Mouse (Mus musculus) left cerebral cortex, postnatal 10 days (tissue): ENCODE measurements around the gene Letm1. TPM values are rescaled to one million over a fixed set of nuclear protein-coding genes. Genes with fewer than 3 reads are reported as not detected.
A peak's percentile ranks its signal among the peaks of the same experiment; 100 is the strongest.

Experiments
- DNase-seq, 2 experiments: peaks; one replicate each; pipeline ENCODE4 v3.0.0; 2021 to 2022; ENCODE audit warnings: low spot score in 2 of 2, mixed read lengths in 1 of 2; ENCODE audit errors: extremely low spot score in 1 of 2
- intact Hi-C: fragments of 180-260 bp; cut with DNase I; formaldehyde crosslinking; loops from one replicate; pipeline ENCODE4 v1.15.1; 2025
- total RNA-seq, 2 experiments: library from RNA; stranded (reverse); gene quantifications; 2 replicates each; pipeline ENCODE4 v1.2.3; 2021

Gene Letm1
- total RNA-seq = 100 to 1,000 TPM in 1 of 2 experiments, 10 to 100 TPM in 1; 99.6 to 113 TPM

DNA sequence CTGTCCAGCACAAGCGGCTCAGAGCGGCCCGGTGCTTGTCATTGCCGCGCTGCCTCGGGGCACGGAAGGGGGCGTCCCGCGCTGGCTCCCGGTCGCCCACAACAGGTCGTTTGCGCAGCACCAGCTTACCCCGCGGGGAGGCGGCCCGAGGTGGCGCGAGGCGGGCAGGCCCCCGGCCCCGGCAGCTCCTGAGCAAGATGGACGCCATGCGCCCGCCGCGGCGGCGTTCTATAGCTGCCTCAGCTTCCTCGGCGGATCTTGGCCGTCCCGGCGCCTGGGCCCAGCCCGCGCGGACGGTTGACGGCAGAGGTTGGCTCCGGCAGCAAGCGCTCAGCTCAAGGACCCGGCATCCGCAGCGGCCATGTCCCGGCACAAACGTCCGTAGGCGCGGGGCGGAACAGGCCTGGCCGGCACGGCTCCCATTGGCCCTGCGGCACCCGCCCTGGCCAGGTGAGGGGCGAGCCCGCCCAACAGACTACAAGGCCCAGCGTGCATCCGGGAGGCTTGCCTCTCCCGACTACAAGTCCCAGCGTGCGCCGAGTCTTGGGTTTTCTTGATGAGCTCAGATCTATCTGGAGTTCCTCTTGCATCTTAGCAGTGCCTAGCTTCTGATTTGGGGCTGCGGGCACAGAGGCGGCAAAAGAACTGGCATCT lies at the start of gene Letm1:
Gene Letm1, minus strand, starts transcription at position 473 of the 654 bp plus-strand sequence.
- intact Hi-C loops = loop anchor here (5.0 kb wide), 1 partner anchor 35 kb away; no protein-coding TSS in a partner anchor
- DNase-seq = peak; percentile 94 to 96

DNA sequence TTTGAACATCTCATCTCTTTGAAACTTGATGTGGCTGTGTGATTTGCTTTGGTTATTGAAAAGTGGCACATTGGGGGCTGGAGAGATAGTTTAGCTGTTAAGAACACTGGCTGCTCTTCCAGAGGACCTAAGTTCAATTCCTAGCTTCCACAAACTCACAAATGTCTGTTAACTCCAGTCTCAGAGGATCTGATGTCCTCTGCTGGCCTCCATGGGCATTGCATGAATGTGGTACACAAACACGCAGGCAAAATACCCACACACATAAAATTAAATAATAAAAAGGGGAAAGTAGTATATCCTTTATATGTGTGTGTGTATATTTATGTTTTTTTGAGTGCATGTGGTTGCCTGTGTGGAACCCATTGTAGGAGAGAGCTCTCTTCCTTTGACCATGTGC lies 48.2 kb upstream of the Letm1 start:
- intact Hi-C loops = no loop called here

DNA sequence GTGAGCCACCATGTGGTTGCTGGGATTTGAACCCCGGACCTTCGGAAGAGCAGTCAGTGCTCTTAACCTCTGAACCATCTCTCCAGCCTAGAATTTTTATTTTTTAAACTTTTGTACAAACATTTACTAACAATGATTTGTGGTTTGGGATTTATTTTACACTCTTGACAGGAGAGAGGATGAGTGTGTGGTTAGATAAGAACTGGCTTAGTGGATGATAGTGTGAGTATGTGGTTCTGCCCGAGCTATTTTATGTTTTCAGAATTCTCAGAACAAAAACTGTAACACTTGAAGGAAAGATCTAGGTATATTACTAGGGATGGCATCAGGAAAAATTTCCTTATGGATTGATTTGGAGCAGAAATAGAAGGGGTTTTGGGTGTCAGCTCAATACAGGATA lies 47.3 kb upstream of the Letm1 start:
- DNase-seq = no peak
- intact Hi-C loops = no loop called here

More for the DNA sequence above, 48.2 kb upstream of the Letm1 start:
- no peak for DNase-seq

DNA sequence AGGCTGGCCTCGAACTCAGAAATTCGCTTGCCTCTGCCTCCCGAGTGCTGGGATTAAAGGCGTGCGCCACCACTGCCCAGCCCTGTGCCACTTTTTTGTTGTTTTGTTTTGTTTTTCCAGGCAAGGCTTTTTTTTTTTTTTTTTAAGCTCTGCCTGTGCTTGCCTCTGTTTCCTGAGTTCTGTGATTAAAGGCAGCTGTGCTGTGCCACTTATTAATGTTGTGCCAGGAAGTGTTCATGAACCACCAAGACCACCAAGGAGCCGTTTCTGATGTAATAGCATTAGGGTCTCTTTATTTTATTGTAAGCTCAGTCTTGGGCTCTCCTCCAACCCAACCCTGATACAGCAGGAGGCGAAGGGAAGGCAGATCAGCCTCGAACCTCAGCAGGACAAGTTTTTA lies 45.5 kb upstream of the Letm1 start:
- intact Hi-C loops = no loop called here
- no peak for DNase-seq

DNA sequence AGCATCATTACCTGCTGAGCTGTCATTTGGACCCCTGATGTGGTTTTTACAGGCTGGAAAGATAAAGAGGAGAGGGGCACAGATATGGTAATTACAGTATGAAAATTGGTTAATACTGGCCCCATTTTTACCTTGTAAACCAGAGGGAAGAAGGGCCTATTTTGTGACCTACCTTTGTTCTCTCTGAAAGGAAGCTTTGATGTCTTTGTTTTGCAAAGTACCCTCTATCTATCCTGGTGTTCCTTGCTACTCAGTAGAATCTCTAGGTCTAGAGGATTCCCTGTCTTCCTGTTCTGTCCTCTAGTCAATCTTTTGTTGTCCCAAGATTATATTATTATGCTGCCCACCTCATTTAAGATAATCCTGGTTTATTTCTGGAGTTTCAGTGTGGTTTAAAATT lies 43.4 kb upstream of the Letm1 start:
- DNase-seq = no peak
- intact Hi-C loops = no loop called here

DNA sequence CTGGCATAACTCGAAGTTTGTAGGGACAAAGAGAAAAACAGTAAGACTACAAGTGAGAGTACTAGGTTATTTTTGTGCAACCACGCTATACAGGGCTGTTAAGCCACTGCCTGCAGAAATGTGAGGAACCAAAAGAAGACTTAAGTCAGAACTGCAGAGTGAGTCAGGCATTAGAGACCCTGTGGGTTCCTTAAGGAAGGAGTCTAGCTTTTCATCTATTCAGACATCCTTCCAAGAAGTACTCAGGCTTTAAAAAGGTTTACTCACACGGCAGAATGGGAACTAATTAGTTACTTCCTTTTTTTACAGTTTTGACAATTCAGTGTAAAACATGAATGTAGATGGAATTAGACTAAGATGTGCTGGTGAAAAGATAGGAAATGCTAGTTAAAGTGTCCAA lies 39.8 kb upstream of the Letm1 start:
- intact Hi-C loops = loop anchor here (5.0 kb wide), 1 partner anchor 35 kb away; no protein-coding TSS in a partner anchor
- no peak for DNase-seq

DNA sequence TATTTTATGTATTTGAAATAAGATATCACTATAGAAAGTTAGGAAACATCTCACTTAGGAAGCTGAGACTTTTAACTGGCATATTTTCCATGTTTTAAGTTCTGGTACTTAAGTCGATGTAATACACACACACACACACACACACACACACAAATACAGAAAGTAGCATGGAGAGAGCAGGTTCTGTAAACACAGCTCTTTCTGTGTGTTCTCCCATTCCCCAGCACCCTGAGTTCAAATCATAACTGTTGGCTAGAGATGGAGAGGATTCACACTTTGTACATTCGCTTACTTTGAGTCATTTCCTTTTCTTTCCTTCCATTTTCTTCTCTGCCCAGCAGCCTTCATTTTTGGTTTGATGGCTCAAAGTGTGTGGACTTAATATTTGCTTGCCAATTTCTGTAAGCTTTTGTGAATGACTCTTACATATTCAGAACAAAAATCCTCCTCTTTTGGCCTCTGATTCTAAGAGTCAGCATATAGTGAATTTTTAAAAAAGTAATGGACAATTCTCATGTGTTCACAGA lies 39.3 kb upstream of the Letm1 start:
- intact Hi-C loops = loop anchor here (5.0 kb wide), 1 partner anchor 35 kb away; no protein-coding TSS in a partner anchor

DNA sequence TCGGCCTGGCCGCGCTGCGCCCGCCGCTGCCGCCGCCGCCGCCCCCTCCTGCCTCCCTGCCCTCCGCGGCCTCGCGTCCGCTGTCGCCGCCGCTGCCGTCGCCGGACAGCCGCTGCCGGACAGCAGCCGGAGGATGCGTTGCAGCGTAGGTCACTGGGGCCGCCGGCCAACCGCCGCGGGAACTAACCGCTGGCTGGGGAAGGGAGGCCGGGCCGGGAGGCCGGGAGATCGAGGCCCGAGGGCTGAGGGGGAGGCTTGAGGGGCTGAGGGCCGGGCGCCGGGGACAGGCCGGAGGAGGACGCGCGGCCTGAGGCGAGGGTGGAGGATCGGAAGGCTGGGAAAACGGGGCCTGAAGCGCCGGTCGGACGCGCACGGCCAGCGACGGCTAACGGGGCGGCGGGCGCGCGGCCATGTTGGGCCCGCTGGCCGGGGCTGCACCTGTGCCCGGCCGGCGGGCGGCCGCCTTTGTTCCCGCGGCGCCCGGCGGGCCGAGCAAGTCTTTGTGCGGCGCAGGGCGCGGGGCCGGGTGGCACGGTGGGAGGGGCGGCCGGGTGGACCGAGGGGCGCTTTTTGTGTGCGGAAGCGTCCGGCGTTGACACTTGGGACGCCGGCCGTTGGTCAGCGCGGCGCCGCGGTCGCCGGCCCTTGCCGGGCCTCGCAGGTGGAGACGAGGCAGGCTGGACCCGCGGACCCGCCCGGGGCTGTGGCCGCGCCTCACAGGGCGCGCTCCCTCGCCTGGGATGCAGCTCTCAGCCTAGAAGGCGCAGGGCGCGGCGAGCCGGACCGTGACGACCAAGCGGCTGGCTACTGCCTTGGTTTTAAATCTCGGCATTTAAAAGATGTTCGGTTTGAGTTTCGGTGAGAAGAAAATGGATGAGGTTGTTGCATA lies 38.4 kb upstream of the Letm1 start:
- DNase-seq = peak; percentile 39 to 77

More for the DNA sequence above, 39.3 kb upstream of the Letm1 start:
- no peak for DNase-seq

DNA sequence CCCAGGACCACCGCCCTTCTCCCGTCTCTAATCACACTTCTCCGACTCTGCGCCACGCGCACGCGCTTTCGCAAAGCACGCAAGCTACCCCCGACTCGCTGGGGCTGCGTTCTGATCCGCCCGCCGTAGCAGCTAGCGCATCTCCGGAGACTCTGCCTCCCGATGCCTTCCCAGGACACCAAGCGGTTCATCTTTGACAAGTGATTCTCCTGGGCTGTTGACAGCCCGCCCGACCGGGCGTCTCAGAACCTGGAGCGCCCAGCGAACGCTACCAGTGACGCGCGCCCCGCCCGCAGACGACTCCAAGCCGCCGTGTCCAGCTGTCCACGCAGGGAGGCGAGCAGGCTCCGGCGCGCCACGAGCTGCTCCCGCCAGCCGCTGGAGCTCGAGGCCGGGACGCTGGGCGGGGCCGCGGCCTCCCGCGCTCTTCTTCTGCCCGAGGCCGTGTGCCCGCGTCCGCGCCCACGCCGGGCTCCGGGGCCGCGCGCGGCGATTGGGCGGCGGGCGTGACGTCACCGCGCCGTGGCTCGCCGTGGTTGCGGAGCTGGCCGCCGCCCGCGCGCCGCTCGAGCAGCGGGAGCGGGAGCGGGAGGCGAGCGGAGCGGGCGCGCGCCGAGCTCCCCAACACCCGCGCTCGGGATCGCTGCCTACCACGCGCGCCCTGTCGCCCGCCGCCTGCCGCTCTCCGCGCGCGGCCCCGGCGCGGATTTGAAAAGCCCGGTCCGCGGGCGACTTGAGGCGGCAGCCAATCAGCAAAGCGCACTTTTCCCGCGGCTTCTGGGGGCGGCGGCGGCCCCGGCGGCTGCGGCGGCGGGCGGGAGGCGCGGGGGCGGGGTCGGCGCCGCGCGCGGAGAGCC lies 37.5 kb upstream of the Letm1 start, which contains the start of gene Nsd2:
Gene Nsd2, plus strand, starts transcription at position 850 of the 857 bp plus-strand sequence.
- intact Hi-C loops = loop anchor here (5.0 kb wide), 2 partner anchors 37 to 38 kb away; partner anchors contain the start of gene Letm1
- DNase-seq = peak; percentile 89 to 95

More for the DNA sequence above, 38.4 kb upstream of the Letm1 start:
- intact Hi-C loops = loop anchor here (5.0 kb wide), 1 partner anchor 36 kb away; no protein-coding TSS in a partner anchor

DNA sequence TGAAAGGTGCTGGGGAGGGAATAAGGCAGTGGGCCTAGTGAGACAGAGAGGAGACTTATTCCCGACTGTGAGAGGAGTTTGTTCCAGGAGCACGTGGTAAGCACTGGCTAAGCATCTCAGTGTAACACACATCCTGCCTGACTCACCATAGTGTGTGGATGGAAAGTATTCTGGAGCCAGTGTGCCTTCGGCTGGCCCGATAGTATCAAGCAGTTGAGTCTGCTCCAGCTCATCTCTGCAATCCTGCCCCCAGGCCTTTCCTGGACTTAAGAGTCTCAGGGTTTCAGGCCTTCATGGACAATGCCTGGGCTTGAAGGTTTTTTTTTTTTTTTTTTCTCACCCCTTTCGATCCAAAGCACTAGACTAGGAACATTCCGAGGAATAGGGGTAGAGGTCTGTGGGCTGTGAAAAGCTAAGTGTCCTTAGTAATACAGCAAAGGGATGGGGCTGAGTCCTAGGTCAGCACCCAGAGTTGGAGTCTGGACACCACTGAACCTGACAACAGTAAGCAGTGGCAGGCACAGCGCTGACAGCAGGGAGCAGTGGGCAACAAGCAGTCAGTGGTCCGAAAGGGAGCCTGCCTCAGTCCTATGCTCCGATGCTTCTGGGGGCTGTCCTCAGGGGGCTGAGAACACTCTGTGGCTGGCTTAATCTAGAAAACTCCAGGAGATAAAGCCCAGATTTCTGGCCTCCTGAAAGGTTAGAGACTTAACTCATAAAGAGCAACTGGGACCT lies 36.7 kb upstream of the Letm1 start:
- peak; percentile 13 to 31 for DNase-seq
- intact Hi-C loops = loop anchor here (5.0 kb wide), 1 partner anchor 37 kb away; the partner anchor contains the start of gene Letm1

DNA sequence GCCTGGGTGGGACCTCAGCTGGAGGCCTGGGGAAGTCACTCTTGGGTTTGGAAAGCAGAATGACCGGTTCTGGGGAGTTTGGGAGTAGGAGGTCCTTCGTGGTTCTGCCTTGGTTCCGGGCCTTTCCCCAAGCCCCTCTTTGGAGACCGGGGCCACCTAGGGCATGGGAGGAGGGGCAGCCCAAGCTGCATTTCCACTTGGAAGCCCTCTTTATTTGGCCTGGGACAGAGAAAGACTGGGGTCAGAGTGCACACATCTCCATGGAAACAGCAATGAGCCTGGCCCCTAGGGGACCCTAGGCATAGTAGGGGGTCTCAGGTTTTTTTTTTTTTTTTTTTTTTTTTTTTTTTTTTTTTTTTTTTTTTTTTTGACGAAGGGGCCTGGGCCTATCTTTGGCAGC lies 35.5 kb upstream of the Letm1 start:
- intact Hi-C loops = loop anchor here (5.0 kb wide), 1 partner anchor 36 kb away; the partner anchor contains the start of gene Letm1
- peak in 1 of 2 experiments; percentile 20 for DNase-seq

DNA sequence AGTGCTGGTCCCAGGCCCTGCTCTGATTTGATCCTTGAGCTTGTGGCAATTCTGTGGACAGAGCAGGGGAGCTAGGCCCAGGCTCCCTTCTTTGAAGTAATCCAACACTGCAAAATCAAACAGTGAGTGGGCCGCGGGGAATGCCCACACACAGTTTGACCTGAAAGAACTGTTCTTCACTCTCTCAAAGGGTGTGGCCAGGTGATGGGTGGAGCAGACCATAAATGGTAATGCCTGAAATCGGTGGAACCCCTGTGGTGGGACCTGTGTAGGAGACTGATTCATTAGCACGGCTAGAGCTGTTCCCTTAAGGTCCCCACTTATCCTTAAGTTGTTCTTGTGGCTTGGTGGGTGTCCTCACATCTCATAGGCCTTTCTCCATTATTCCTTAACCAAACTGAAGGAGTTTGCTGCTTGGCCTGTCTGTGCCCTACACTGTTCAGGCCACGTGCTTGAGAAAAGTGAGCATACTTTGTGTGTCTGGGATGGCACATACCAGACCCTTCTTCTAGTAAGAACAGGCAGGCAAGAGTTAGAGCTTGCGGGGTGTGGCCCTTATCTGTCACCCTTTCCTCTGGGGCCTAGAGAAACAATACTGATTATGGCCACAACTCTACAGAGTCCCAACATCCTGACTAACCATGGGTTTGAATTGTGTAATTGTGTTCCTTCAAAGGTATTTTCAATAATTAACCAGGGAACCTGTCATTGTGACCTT lies 33.5 kb upstream of the Letm1 start:
- DNase-seq = no peak
- intact Hi-C loops = loop anchor here (5.0 kb wide), 1 partner anchor 34 kb away; the partner anchor contains the start of gene Letm1

DNA sequence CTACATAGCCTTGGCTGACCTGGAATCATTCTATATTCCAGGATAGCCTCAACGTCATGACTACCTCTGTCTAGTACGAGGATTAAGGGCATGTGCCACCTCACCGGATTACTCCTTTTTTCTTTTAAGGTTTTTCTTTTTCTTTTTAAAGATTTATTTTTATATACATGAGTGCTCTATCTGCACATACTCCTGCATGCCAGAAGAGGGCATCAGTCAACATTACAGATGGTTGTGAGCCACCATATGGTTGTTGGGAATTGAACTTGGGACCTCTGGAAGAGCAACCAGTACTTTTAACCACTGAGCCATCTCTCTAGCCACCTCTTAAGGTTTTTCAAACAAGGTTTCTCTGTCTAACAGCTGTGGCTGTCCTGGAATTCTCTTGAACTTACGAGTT lies 28.9 kb upstream of the Letm1 start:
- no peak for DNase-seq
- intact Hi-C loops = no loop called here

DNA sequence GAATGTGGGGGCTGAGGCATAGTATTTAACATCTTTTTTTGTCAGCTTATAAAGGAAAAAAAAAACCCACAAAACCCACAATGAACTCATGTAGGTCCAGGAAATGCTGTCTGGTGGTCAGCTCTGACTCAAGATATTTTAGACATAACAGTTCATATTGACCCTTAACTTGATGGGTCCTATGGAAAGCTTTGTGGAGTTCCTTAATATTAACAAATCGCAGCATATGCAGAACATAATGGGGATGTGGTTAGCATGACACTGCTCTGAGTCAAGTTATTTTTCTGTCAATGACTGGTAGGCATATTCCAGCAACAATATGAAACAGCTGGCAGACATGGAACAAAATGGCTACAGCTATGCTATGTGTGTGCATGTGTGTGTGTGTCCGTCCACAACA lies 20.7 kb upstream of the Letm1 start:
- intact Hi-C loops = no loop called here

DNA sequence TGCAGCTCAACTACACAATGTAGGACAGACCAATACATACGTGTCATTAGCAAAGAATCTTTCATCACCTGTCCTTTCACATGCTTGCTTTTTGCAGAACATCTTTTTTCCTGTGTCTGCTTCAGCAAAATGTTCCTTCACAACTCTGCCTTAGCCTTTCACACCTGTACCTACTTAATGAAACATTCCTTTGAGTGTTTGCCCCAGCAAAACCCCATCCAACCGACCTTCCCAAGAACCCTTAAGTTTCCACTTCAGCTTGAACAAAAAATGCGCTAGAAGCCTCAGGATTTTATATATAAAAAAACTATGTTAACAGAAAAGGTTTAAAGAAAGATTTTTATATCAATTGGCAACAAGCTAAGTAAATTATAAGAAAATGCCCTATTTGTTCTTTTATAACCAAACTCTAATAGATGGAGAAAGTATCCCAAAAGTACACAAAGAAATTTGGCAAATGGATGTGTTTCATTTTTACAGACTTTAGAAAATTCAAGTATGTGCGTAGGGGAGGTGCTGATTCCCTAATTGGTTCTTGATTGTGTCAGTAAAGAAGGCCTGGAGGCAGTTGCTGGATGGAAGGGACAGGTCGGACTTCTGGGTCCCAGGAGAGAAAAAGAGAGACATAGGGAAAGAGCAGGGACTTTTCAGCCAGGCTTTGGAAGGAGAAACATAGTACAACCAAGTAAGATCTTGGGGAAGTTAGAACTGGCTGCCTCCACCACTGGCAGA lies 9.5 kb upstream of the Letm1 start:
- intact Hi-C loops = no loop called here

More for the DNA sequence above, 20.7 kb upstream of the Letm1 start:
- no peak for DNase-seq

DNA sequence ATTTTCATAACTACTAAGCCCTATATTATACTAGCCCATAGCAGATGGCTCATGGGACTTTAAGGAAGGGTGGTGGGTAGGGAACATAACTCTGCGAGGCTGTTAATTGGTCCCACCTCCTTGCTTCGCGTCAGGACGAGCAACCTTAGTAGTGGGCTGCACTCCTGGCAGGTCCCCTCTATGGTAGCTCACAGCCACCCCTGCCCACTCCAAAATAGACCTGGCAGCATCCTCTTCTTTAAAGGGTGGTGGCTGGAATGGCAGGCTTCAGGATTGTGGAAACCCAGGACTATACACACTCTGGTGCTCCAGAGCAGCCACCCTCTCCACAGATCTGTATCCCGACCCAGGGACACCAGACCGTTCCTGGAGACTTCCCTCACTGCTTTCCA lies 378 bp upstream of the Letm1 start:
- peak in 1 of 2 experiments; percentile 29 for DNase-seq
- intact Hi-C loops = loop anchor here (5.0 kb wide), 1 partner anchor 34 kb away; no protein-coding TSS in a partner anchor

More for the DNA sequence above, 9.5 kb upstream of the Letm1 start:
- DNase-seq = no peak
